Mouse (Mus musculus): ENCODE data around the gene Sorcs2.

Sorcs2 gene

GRCm38 (mm10) chr5:36182326-36182725 is 215.6 kb downstream of the Sorcs2 start:
- no peak for DNase-seq (ENCODE audit: extremely low spot score, low read depth, low spot score)

GRCm38 (mm10) chr5:36179708-36180107 is 218.2 kb downstream of the Sorcs2 start:
- no peak for DNase-seq (ENCODE audit: extremely low spot score, low read depth, low spot score)

GRCm38 (mm10) chr5:36178785-36179184 is 219.2 kb downstream of the Sorcs2 start:
- no peak for DNase-seq (ENCODE audit: extremely low spot score, low read depth, low spot score)

GRCm38 (mm10) chr5:36178215-36178614 is 219.7 kb downstream of the Sorcs2 start:
- DNase-seq (ENCODE audit: extremely low spot score, low read depth, low spot score), result no peak

GRCm38 (mm10) chr5:36176873-36177272 is 221.1 kb downstream of the Sorcs2 start:
- DNase-seq (ENCODE audit: extremely low spot score, low read depth, low spot score), result no peak

GRCm38 (mm10) chr5:36176409-36176808 is 221.5 kb downstream of the Sorcs2 start:
- DNase-seq (ENCODE audit: extremely low spot score, low read depth, low spot score), result no peak

GRCm38 (mm10) chr5:36174569-36175115 is 223.3 kb downstream of the Sorcs2 start:
- DNase-seq (ENCODE audit: extremely low spot score, low read depth, low spot score), result peak; percentile 28

- no peak for DNase-seq (ENCODE audit: extremely low spot score, low read depth, low spot score)
Observed at GRCm38 (mm10) chr5:36168963-36169650, 228.8 kb downstream of the Sorcs2 start.

- no peak for DNase-seq (ENCODE audit: extremely low spot score, low read depth, low spot score)
Observed at GRCm38 (mm10) chr5:36166346-36167013, 231.5 kb downstream of the Sorcs2 start.

- no peak for DNase-seq (ENCODE audit: extremely low spot score, low read depth, low spot score)
Observed at GRCm38 (mm10) chr5:36165424-36166302, 232.3 kb downstream of the Sorcs2 start.

- no peak for DNase-seq (ENCODE audit: extremely low spot score, low read depth, low spot score)
Observed at GRCm38 (mm10) chr5:36154879-36155485, 243.0 kb downstream of the Sorcs2 start.

- no peak for DNase-seq (ENCODE audit: extremely low spot score, low read depth, low spot score)
Observed at GRCm38 (mm10) chr5:36153261-36153660, 244.7 kb downstream of the Sorcs2 start.

- no peak for DNase-seq (ENCODE audit: extremely low spot score, low read depth, low spot score)
Observed at GRCm38 (mm10) chr5:36151086-36151485, 246.9 kb downstream of the Sorcs2 start.

GRCm38 (mm10) chr5:36149098-36149497 is 248.8 kb downstream of the Sorcs2 start:
- no peak for DNase-seq (ENCODE audit: extremely low spot score, low read depth, low spot score)

- DNase-seq (ENCODE audit: extremely low spot score, low read depth, low spot score), result no peak
Observed at GRCm38 (mm10) chr5:36146589-36146988, 251.3 kb downstream of the Sorcs2 start.

- DNase-seq (ENCODE audit: extremely low spot score, low read depth, low spot score), result no peak
Observed at GRCm38 (mm10) chr5:36144560-36144959, 253.4 kb downstream of the Sorcs2 start.

GRCm38 (mm10) chr5:36141676-36142255 is 256.2 kb downstream of the Sorcs2 start:
- DNase-seq (ENCODE audit: extremely low spot score, low read depth, low spot score), result no peak

- DNase-seq (ENCODE audit: extremely low spot score, low read depth, low spot score), result no peak
Observed at GRCm38 (mm10) chr5:36141112-36141511, 256.8 kb downstream of the Sorcs2 start.

- DNase-seq (ENCODE audit: extremely low spot score, low read depth, low spot score), result no peak
Observed at GRCm38 (mm10) chr5:36139766-36140165, 258.2 kb downstream of the Sorcs2 start.

GRCm38 (mm10) chr5:36135874-36136542 is 261.9 kb downstream of the Sorcs2 start:
- no peak for DNase-seq (ENCODE audit: extremely low spot score, low read depth, low spot score)

Data from hindlimb bud, embryonic 11.5 days (tissue).